Mouse (Mus musculus): ENCODE results near the gene Ccr1l1.

Ccr1l1 gene

DNA sequence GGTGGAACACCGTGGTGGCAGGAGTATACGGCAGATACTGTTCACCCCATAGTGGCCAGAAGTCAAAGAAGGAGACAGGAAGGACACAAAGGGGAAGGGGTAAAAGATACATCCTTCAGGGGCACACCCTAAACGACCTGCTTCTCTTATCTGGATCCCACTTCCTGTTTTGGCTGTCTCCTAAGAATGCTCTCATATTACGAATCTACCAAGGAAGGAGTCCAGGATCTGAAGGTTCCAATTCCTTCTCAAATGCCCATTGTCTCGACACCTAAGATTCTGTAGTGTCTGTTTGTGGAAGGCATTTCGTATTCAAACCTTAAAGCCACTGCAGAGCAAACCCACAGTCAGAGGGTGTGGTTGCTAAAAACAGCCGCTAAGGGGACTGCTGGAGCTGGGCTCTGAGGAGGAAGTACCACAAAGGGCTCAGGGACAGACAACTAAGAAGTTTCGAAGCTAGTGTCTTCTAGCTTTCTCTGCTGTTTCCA lies 49.4 kb downstream of the Ccr1l1 start:
- peak; percentile 19 for DNase-seq (ENCODE audit: low read depth, low spot score)

DNA sequence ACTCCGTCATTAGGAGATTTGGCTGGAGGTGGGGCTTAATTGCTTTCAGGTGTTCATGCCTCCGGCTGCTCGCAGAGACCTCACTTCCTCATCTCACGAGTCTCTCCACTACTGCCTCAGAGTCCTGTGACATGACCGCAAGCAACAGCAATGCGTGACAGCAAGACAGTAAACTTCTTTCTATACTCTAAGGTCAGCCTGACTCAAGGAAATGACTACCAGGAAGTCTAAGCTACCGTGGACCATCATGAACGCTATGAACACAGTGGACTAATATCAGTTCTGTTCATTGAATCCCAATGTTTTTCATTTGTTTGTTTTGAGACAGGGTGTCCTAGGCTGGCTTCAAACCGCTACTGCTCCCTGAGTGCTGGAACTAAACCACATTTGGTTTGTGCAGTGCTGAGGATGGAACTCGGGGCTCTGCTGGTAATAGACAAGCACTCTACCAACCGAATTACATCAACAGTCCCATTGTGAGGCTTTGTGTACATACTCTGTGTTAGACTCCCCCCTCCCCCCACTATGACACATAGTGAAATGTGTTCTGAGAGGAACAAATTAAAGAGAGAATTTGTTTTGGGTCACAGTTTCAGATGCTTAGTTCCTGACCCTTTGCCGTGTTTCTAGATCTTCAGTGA lies 50.0 kb downstream of the Ccr1l1 start:
- DNase-seq (ENCODE audit: low read depth, low spot score) = peak; percentile 9

DNA sequence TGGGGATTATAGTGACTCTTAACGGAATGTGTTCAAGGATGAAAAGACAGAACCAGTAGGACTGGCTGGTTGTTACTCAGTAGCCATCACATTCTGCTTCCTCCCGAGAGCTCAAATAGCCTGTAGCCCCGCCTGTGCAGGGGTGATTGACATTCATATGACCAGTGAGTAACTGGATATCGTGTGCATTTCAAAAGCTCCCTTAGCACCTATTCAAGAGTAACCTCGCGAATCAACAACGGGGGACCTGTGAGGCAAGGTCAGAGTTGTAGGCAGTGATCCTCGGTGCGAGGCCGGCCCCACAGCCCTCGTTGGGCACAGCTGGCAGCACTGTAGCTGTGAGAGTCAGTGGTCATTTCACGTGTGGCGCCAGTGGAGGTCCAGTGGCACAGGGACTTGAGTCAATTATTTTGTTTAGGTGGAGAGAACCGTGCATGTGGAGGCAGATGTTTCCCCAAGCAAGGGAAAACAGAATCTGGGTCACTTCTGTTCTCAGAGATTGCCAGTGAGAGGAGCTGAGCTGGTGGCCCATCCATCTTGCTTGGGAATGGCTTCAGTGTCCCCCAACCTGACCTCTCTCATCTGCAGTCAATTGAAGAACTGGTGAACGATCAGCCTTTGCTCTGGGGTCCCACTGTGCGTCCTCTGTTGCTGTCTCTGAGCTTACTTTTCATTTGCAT lies 50.8 kb downstream of the Ccr1l1 start:
- no peak for DNase-seq (ENCODE audit: low read depth, low spot score)

All from 3T3-L1 (cell line).